Mouse (Mus musculus): ENCODE results near the gene Txndc5.

DNA sequence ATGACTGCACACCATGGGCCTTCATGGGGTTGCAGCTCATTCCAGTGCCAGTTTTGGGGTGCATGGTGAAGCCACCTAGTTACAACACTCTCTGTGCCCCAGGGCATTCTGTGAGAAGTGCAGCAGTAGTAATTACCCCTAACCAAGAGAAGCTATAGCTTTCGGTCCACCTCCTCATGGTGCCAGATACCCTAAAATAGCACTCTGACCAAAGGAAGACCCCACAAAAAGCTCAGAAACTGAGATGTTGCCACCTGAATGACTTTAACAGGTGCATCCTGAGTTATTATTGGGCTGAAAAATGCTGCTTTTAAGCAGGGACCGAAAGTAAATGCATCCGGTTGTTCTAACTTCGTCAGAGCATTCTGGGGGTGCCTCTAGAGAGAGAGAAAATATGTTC is 2.9 kb upstream of the Txndc5 start:
- TF ChIP-seq EP300 (IDR thresholded peaks at IDR 0.05; ENCODE audit: low read depth) (no peak), CTCF (IDR thresholded peaks at IDR 0.05; ENCODE audit: low read depth) (no peak)
